Mouse (Mus musculus): Measurements from ENCODE around the gene Vmn2r69. TPM values are rescaled to one million over a fixed set of nuclear protein-coding genes. Genes with fewer than 3 reads are reported as not detected.

The Vmn2r69 gene
- total RNA-seq (2021): not detected

DNA sequence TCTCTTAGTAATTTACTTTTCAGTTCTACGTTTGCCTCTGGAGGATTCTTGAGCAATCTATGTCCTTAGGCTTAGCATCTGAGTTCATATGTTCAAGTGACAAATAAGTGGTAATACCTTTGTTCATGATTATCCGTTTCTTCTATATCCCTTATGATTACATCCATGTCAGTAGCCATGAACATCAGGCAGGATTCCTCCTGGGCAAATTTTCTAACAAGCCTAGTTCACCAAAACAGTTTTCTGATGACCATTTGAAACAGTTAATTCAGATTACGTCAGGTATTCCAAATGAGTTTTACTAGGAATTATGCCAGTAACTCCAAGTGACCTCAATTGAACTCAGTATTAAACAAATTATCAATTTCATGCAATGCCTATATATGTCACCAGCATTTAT is at the start of gene Vmn2r69:
TSS of gene Vmn2r69 (minus strand) at position 101 of the 400 bp plus-strand sequence.
- no peak for DNase-seq (ENCODE audit: extremely low spot score in 1 of 2, low spot score in 1 of 2)

Other genes with a start within 250 kb of the Vmn2r69 start
- not detected for gene Vmn2r68, start 178.1 kb downstream of the Vmn2r69 start, total RNA-seq (2021)
- gene Vmn2r71, start 147.2 kb upstream of the Vmn2r69 start, total RNA-seq (2021): not detected
- not detected for gene Vmn2r70, start 153.3 kb upstream of the Vmn2r69 start, total RNA-seq (2021)